Mouse (Mus musculus) bone marrow, adult 2 months (tissue): Measurements from ENCODE around the gene Lgals4.

Experiments used
- CTCF ChIP-seq: fragments of 200-500 bp; IDR thresholded peaks from 2 replicates; pipeline ENCODE4 v1.5.1; 2011; ENCODE audit warnings: low read length, control low read depth; ENCODE audit not compliant: control insufficient read depth, insufficient read depth
- POLR2A ChIP-seq: fragments of 200-500 bp; IDR thresholded peaks from 2 replicates; pipeline ENCODE4 v1.6.1; 2011; ENCODE audit warnings: low read depth, mild to moderate bottlenecking, control low read depth, low read length, borderline replicate concordance; ENCODE audit not compliant: control insufficient read depth

- TF ChIP-seq CTCF, result no peak
- no peak for TF ChIP-seq POLR2A
Observed at GRCm38 (mm10) chr7:28801901-28802670, 31.6 kb upstream of the Lgals4 start.
